Mouse (Mus musculus) CH12.LX (cell line): ENCODE results near the gene Serpine2. TPM values are rescaled to one million over a fixed set of nuclear protein-coding genes. Genes with fewer than 3 reads are reported as not detected.

Experiments used
- DNase-seq: peaks from one replicate; pipeline ENCODE4 v3.0.0-alpha.2; 2013; ENCODE audit errors: extremely low read depth
- H3K27ac ChIP-seq: 2 replicates; pipeline ENCODE4 v1.5.1; 2012; ENCODE audit warnings: low read depth, mild to moderate bottlenecking, control low read depth, moderate library complexity; ENCODE audit not compliant: insufficient read depth
- H3K27me3 ChIP-seq: replicated peaks from 2 replicates; pipeline ENCODE3; 2012; ENCODE audit warnings: inconsistent platforms
- H3K36me3 ChIP-seq, 2 experiments: replicated peaks in 1 of 2; 2 replicates each; pipeline versions ENCODE3 to v1.6.1; 2012; ENCODE audit warnings: inconsistent platforms in 1 of 2, low read length in 1 of 2, mild to moderate bottlenecking in 1 of 2, mixed read lengths in 1 of 2, moderate library complexity in 1 of 2; ENCODE audit not compliant: control insufficient read depth in 1 of 2, insufficient read depth in 1 of 2
- H3K4me1 ChIP-seq, 2 experiments: 2 replicates each; pipeline ENCODE4 v1.6.1; 2012; ENCODE audit warnings: inconsistent platforms in 1 of 2, moderate library complexity in 1 of 2; ENCODE audit not compliant: insufficient read depth in 2 of 2, control insufficient read depth in 1 of 2
- H3K4me2 ChIP-seq: 2 replicates; pipeline ENCODE4 v1.6.1; 2012; ENCODE audit warnings: low read depth, mild to moderate bottlenecking, control low read depth; ENCODE audit not compliant: poor library complexity, insufficient read depth, severe bottlenecking
- H3K4me3 ChIP-seq, 3 experiments: fragments of 150-350 bp in 1 of 3; sonication (generic) in 1 of 3; replicated peaks in 1 of 3; 2 replicates each; pipeline versions ENCODE3 to v1.5.1; 2011 to 2012; ENCODE audit warnings: low read depth in 2 of 3, low read length in 2 of 3, mild to moderate bottlenecking in 2 of 3, moderate library complexity in 2 of 3, control low read depth in 1 of 3, improper control_type of control experiment in 1 of 3, inconsistent platforms in 1 of 3, mixed read lengths in 1 of 3; ENCODE audit not compliant: poor library complexity in 1 of 3
- H3K79me2 ChIP-seq: replicated peaks from 2 replicates; pipeline ENCODE4 v1.6.1; 2012; ENCODE audit warnings: mild to moderate bottlenecking, moderate library complexity; ENCODE audit not compliant: control insufficient read depth, poor library complexity, insufficient read depth, severe bottlenecking; ENCODE audit errors: extremely low read depth
- H3K9ac ChIP-seq: 2 replicates; pipeline ENCODE4 v1.6.1; 2012; ENCODE audit warnings: low read depth, mild to moderate bottlenecking, control low read depth, moderate library complexity; ENCODE audit not compliant: insufficient read depth
- H3K9me3 ChIP-seq: replicated peaks from 2 replicates; pipeline ENCODE3; 2012; ENCODE audit warnings: low read length, inconsistent platforms, mixed read lengths
- CHD1 ChIP-seq: IDR thresholded peaks from 2 replicates; pipeline ENCODE4 v1.6.1; 2012; ENCODE audit warnings: low read depth, low read length, improper control_type of control experiment, inconsistent platforms
- E2F4 ChIP-seq: IDR thresholded peaks from 2 replicates; pipeline ENCODE4 v1.6.1; 2011; ENCODE audit warnings: low read depth, low read length, improper control_type of control experiment; ENCODE audit not compliant: insufficient replicate concordance
- EP300 ChIP-seq: IDR thresholded peaks from 2 replicates; pipeline ENCODE4 v1.6.1; 2011; ENCODE audit warnings: low read length, improper control_type of control experiment
- GABPA ChIP-seq: IDR thresholded peaks from 2 replicates; pipeline ENCODE4 v1.6.1; 2012; ENCODE audit warnings: low read depth, low read length, improper control_type of control experiment, inconsistent platforms; ENCODE audit not compliant: insufficient replicate concordance
- HCFC1 ChIP-seq: IDR thresholded peaks from 2 replicates; pipeline ENCODE4 v1.6.1; 2012; ENCODE audit warnings: low read depth, mild to moderate bottlenecking, inconsistent platforms, low read length, improper control_type of control experiment
- IRF4 ChIP-seq: IDR thresholded peaks from 2 replicates; pipeline ENCODE4 v1.6.1; 2014; ENCODE audit warnings: low read depth, mild to moderate bottlenecking, inconsistent platforms, low read length, improper control_type of control experiment
- JUN ChIP-seq: IDR thresholded peaks from 2 replicates; pipeline ENCODE4 v1.6.1; 2011; ENCODE audit warnings: low read depth, mild to moderate bottlenecking, low read length, improper control_type of control experiment, moderate library complexity; ENCODE audit not compliant: insufficient read depth
- KAT2A ChIP-seq: IDR thresholded peaks from 2 replicates; pipeline ENCODE4 v1.6.1; 2012; ENCODE audit warnings: low read length, improper control_type of control experiment, inconsistent platforms; ENCODE audit not compliant: insufficient replicate concordance
- MAFK ChIP-seq: IDR thresholded peaks from 2 replicates; pipeline ENCODE4 v1.6.1; 2011; ENCODE audit warnings: low read length, improper control_type of control experiment; ENCODE audit not compliant: insufficient replicate concordance
- MAX ChIP-seq: IDR thresholded peaks from 2 replicates; pipeline ENCODE4 v1.6.1; 2011; ENCODE audit warnings: low read length, improper control_type of control experiment
- MYC ChIP-seq: IDR thresholded peaks from 2 replicates; pipeline ENCODE4 v1.6.1; 2011; ENCODE audit warnings: low read depth, mild to moderate bottlenecking, improper control_type of control experiment, low read length
- NELFE ChIP-seq: IDR thresholded peaks from 2 replicates; pipeline ENCODE4 v1.6.1; 2011; ENCODE audit warnings: low read depth, low read length, improper control_type of control experiment
- NRF1 ChIP-seq: IDR thresholded peaks from 2 replicates; pipeline ENCODE4 v1.6.1; 2014; ENCODE audit warnings: low read depth, mild to moderate bottlenecking, inconsistent platforms, low read length, improper control_type of control experiment, moderate library complexity
- POLR2AphosphoS2 ChIP-seq: IDR thresholded peaks from 2 replicates; pipeline ENCODE4 v1.6.1; 2011; ENCODE audit warnings: low read depth, low read length, improper control_type of control experiment
- RCOR1 ChIP-seq: conservative IDR thresholded peaks from 2 replicates; pipeline ENCODE4 v1.6.1; 2012; ENCODE audit warnings: low read depth, mild to moderate bottlenecking, inconsistent platforms, low read length, improper control_type of control experiment
- SIN3A ChIP-seq: IDR thresholded peaks from 2 replicates; pipeline ENCODE4 v1.6.1; 2012; ENCODE audit warnings: low read length, improper control_type of control experiment, inconsistent platforms
- TBP ChIP-seq: conservative IDR thresholded peaks from 2 replicates; pipeline ENCODE4 v1.6.1; 2011; ENCODE audit warnings: low read depth, low read length, improper control_type of control experiment
- TCF12 ChIP-seq: IDR thresholded peaks from 2 replicates; pipeline ENCODE4 v1.6.1; 2014; ENCODE audit warnings: low read depth, mild to moderate bottlenecking, inconsistent platforms, low read length, improper control_type of control experiment
- USF1 ChIP-seq: IDR thresholded peaks from 2 replicates; pipeline ENCODE4 v1.6.1; 2014; ENCODE audit warnings: low read depth, mild to moderate bottlenecking, inconsistent platforms, low read length, improper control_type of control experiment
- ZC3H11A ChIP-seq: IDR thresholded peaks from 2 replicates; pipeline ENCODE4 v1.6.1; 2012; ENCODE audit warnings: low read depth, mild to moderate bottlenecking, inconsistent platforms, low read length, improper control_type of control experiment
- ZKSCAN1 ChIP-seq: IDR thresholded peaks from 2 replicates; pipeline ENCODE4 v1.6.1; 2012; ENCODE audit warnings: low read depth, inconsistent platforms, low read length, improper control_type of control experiment, borderline replicate concordance
- ZMIZ1 ChIP-seq: IDR thresholded peaks from 2 replicates; pipeline ENCODE4 v1.6.1; 2012; ENCODE audit warnings: low read depth, mild to moderate bottlenecking, inconsistent platforms, low read length, improper control_type of control experiment
- ZNF384 ChIP-seq: IDR thresholded peaks from 2 replicates; pipeline ENCODE4 v1.6.1; 2012; ENCODE audit warnings: low read depth, low read length, improper control_type of control experiment, inconsistent platforms
- dilution Hi-C: fragments of 300-500 bp; cut with MboI; formaldehyde crosslinking; loops from 2 replicates; pipeline ENCODE4 v1.14.3; 2020; ENCODE audit warnings: low sequenced_read_pairs; ENCODE audit not compliant: extremely low pct_unique_long_range_greater_than_20kb, extremely low pct_ligation_motif_present
- in situ Hi-C: fragments of 300-500 bp; cut with MboI; formaldehyde crosslinking; loops from 3 replicates; pipeline ENCODE4 v1.14.3; 2019; ENCODE audit warnings: low sequenced_read_pairs, low pct_ligation_motif_present, low pct_unique_long_range_greater_than_20kb, mixed read lengths
- polyA plus RNA-seq: library from polyadenylated mRNA; unstranded; fragments of >175 nt; gene quantifications from 2 replicates; pipeline ENCODE4 v1.2.1, GENCODE M21; 2012; ENCODE audit warnings: low read depth; ENCODE audit not compliant: insufficient read length
- total RNA-seq, 2 experiments: library from RNA; depleted of rRNA; stranded (reverse); fragments of 300-350 nt in 1 of 2; fragments of >200 nt in 1 of 2; gene quantifications; 2 replicates each; pipeline ENCODE4 v1.2.3; 2012 to 2014

The Serpine2 gene
- total and polyA plus RNA-seq, 3 experiments: 14.8 to 17.3 (median 15.1) TPM

- H3K79me2 ChIP-seq: no peaks in the 10 kb centered on the region; the same call in 1 of the 2 replicates
- TF ChIP-seq ZMIZ1: no peak
- no peak for TF ChIP-seq MAX
- no peak for TF ChIP-seq GABPA
- no peak for TF ChIP-seq IRF4
- no peak for TF ChIP-seq USF1
- no peak for TF ChIP-seq CHD1
- TF ChIP-seq ZKSCAN1: no peak
- TF ChIP-seq NELFE: no peak
- no peak for TF ChIP-seq ZC3H11A
- no peak for TF ChIP-seq TBP
- no peak for TF ChIP-seq POLR2AphosphoS2
- TF ChIP-seq TCF12: no peak
- TF ChIP-seq, all 38 proteins: peak for 0
- in situ Hi-C loops (no loop called here), dilution Hi-C loops (no loop called here)
- peaks cover 0 to 6% of the 10 kb centered on the region in 2 experiments for H3K36me3 ChIP-seq
- H3K9ac ChIP-seq: no peak overlapping the region
- no peaks in the 10 kb centered on the region for H3K27me3 ChIP-seq
- no peak overlapping the region for H3K4me2 ChIP-seq
- H3K4me3 ChIP-seq: no peak overlapping the region
- DNase-seq: no peak
- no peak overlapping the region for H3K27ac ChIP-seq
- peaks cover 6 to 18% of the 10 kb centered on the region in 2 experiments; a peak in 3 of 4 replicates for H3K4me1 ChIP-seq
- peaks cover 7% of the 10 kb centered on the region for H3K9me3 ChIP-seq
Observed at GRCm38 (mm10) chr1:79846891-79847290, 14.1 kb downstream of the Serpine2 start.

DNA sequence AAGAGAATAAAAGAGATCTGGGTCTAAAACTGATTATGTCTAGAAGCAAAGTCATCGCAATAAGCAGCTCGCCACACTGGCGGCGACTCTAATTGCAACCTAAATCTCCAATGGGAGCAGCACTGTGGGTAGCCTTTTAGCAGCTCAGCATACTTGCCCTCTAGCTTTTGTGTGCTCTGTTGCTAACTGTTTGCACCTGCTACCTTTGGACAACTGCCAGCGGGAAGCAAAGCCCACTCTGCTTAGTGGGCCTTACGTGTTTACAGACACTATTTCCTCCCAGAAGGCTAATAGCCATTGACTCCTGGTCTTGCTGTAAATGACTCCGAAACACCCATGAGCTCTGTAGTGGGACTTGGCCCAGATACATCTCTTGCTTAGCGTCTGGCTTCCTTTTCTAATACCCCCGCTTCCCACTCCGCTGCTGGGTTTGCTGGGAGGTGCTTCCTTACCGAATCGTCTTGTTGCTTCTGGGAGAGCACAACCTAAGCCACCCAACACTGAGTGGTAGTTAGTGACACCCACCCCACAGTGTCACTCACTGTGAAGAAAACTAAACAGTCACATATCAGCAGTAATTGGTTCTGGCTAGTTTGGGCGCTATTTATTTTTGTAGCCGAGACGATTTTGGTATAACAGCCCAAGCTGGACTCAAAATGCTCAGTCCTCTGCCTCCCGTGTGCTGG, 28.1 kb downstream of the Serpine2 start:
- Histone ChIP-seq H3K36me3 (no peaks in the 10 kb centered on the region), H3K27ac (no peak overlapping the region), H3K9me3 (no peaks in the 10 kb centered on the region), H3K79me2 (no peaks in the 10 kb centered on the region), H3K9ac (no peak overlapping the region), H3K27me3 (no peaks in the 10 kb centered on the region), H3K4me3 (no peak overlapping the region), H3K4me1 (no peaks in the 10 kb centered on the region), H3K4me2 (no peak overlapping the region)
- TF ChIP-seq ZNF384 (no peak), SIN3A (no peak), E2F4 (no peak), MAFK (no peak), HCFC1 (no peak), NRF1 (no peak), MYC (no peak), JUN (no peak), RCOR1 (no peak), MAX (no peak), EP300 (no peak), KAT2A (no peak)
- dilution Hi-C loops: no loop called here
- no peak for DNase-seq
- in situ Hi-C loops: no loop called here
